Mouse (Mus musculus) heart, embryonic 16.5 days (tissue): ENCODE measurements around the gene Phf21a. TPM values are rescaled to one million over a fixed set of nuclear protein-coding genes. Genes with fewer than 3 reads are reported as not detected.

Source experiments
- ATAC-seq: fragments of 200-750 bp; cut with Nextera tagmentation; replicated peaks from 2 replicates; pipeline ENCODE4 v1.8.0; 2017; ENCODE audit warnings: moderate number of reproducible peaks; ENCODE audit not compliant: insufficient read depth, low FRiP score; ENCODE audit errors: extremely low read depth
- H3K27ac ChIP-seq: fragments of 300-500 bp; sonication (generic); 2 replicates; pipeline ENCODE4 v1.5.1; 2014; ENCODE audit warnings: mild to moderate bottlenecking, low read length, control low read depth, moderate library complexity
- H3K27me3 ChIP-seq: fragments of 300-500 bp; sonication (generic); 2 replicates; pipeline ENCODE4 v1.6.1; 2014; ENCODE audit warnings: low read length, mixed read lengths; ENCODE audit not compliant: control insufficient read depth, insufficient read depth
- H3K36me3 ChIP-seq: fragments of 300-500 bp; sonication (generic); 2 replicates; pipeline ENCODE4 v1.6.1; 2014; ENCODE audit not compliant: control insufficient read depth, insufficient read depth
- H3K4me1 ChIP-seq: fragments of 300-500 bp; sonication (generic); 2 replicates; pipeline ENCODE4 v1.6.1; 2014; ENCODE audit warnings: low read length, mixed read lengths; ENCODE audit not compliant: control insufficient read depth, insufficient read depth
- H3K4me2 ChIP-seq: fragments of 300-500 bp; sonication (generic); 2 replicates; pipeline ENCODE4 v1.6.1; 2014; ENCODE audit warnings: low read depth, mild to moderate bottlenecking, control low read depth, low read length
- H3K4me3 ChIP-seq: fragments of 300-500 bp; sonication (generic); 2 replicates; pipeline ENCODE4 v1.5.1; 2014; ENCODE audit warnings: mild to moderate bottlenecking, control low read depth, low read length
- H3K9ac ChIP-seq: fragments of 300-500 bp; sonication (generic); 2 replicates; pipeline ENCODE4 v1.6.1; 2014; ENCODE audit warnings: low read length, control low read depth
- H3K9me3 ChIP-seq: fragments of 300-500 bp; sonication (generic); replicated peaks from 2 replicates; pipeline ENCODE4 v1.6.1; 2016; ENCODE audit warnings: low read length; ENCODE audit not compliant: control insufficient read depth
- WGBS: fragments of 180-500 bp; shearing (Covaris S2); extraction: QIAGEN DNeasy Blood & Tissue Kit; methylation state at CpG from one replicate; pipeline ENCODE4 v1.1.7; 2014; 5-methylcytosine and 5-hydroxymethylcytosine counted together
- polyA plus RNA-seq: library from polyadenylated mRNA; unstranded; fragments of >200 nt; fragmentation: Nextera tagmentation; extraction: Ambion mirVana; gene quantifications from 2 replicates; pipeline ENCODE4 v1.2.1, GENCODE M21; 2015

Gene Phf21a
- polyA plus RNA-seq, 1 experiment from 2014 or later: 17.1 TPM

GRCm38 (mm10) chr2:92273101-92273801 lies 180.3 kb downstream of the Phf21a start:
- WGBS: 52% methylated on average over 6 of the region's 6 CpGs
- peak overlapping the region; percentile 44 for H3K4me2 ChIP-seq
- H3K27me3 ChIP-seq: no peaks in the 10 kb centered on the region
- H3K4me1 ChIP-seq: peaks cover 13% of the 10 kb centered on the region
- H3K9ac ChIP-seq: peak overlapping the region; percentile 16; the same call in 1 of the 2 replicates
- H3K9me3 ChIP-seq: no peaks in the 10 kb centered on the region
- peak overlapping the region; percentile 7; the same call in 1 of the 2 replicates for H3K4me3 ChIP-seq
- 0 out of 2 replicates have a peak overlapping the region, but pooled peaks have one; percentile 23 for H3K27ac ChIP-seq
- ATAC-seq: no peak
- H3K36me3 ChIP-seq: no peaks in the 10 kb centered on the region; the same call in 1 of the 2 replicates

GRCm38 (mm10) chr2:92273802-92274183 lies 180.9 kb downstream of the Phf21a start:
- H3K4me2 ChIP-seq: peak overlapping the region; percentile 44
- ATAC-seq: no peak
- peak overlapping the region; percentile 16; the same call in 1 of the 2 replicates for H3K9ac ChIP-seq
- H3K4me1 ChIP-seq: peaks cover 13% of the 10 kb centered on the region
- H3K27ac ChIP-seq: 0 out of 2 replicates have a peak overlapping the region, but pooled peaks have one; percentile 23
- H3K36me3 ChIP-seq: no peaks in the 10 kb centered on the region; the same call in 1 of the 2 replicates
- peak overlapping the region; percentile 7; the same call in 1 of the 2 replicates for H3K4me3 ChIP-seq
- 85% methylated on average over 4 of the region's 4 CpGs for WGBS
- H3K9me3 ChIP-seq: no peaks in the 10 kb centered on the region
- H3K27me3 ChIP-seq: no peaks in the 10 kb centered on the region

GRCm38 (mm10) chr2:92277787-92278186 lies 184.9 kb downstream of the Phf21a start:
- Histone ChIP-seq H3K4me1 (peaks cover 10% of the 10 kb centered on the region), H3K27me3 (no peaks in the 10 kb centered on the region), H3K27ac (no peak overlapping the region), H3K9ac (no peak overlapping the region), H3K9me3 (no peaks in the 10 kb centered on the region), H3K4me2 (no peak overlapping the region), H3K4me3 (no peak overlapping the region), H3K36me3 (no peaks in the 10 kb centered on the region)
- WGBS: 60% methylated on average over 3 of the region's 3 CpGs
- ATAC-seq: no peak

DNA sequence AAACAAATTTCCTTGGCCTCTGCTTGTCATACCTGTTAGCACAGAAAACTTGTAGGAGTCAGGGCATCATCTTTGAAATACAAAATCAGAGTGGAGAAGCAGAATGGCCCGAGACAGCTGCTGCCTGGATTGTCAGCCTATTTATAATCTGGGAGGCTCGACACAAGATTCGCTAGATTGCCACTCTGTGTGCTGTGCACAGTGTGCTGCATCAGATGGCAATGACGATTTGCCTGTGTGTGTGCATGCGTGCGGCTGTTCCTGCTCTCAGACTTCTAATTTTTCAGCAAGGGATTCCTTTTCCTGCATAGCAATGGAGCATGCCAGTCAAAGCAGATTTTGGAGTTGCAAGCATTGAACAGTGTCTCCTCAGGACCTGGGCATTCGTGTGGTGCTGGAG lies 185.7 kb downstream of the Phf21a start:
- no peak overlapping the region for H3K4me3 ChIP-seq
- H3K4me1 ChIP-seq: peaks cover 2% of the 10 kb centered on the region
- H3K27me3 ChIP-seq: no peaks in the 10 kb centered on the region
- ATAC-seq: no peak
- H3K9me3 ChIP-seq: no peaks in the 10 kb centered on the region
- WGBS: 76% methylated on average over 7 of the region's 7 CpGs
- H3K27ac ChIP-seq: no peak overlapping the region
- H3K36me3 ChIP-seq: no peaks in the 10 kb centered on the region
- no peak overlapping the region for H3K4me2 ChIP-seq
- H3K9ac ChIP-seq: no peak overlapping the region

- WGBS: 80% methylated on average over 6 of the region's 6 CpGs
- H3K9ac ChIP-seq: no peak overlapping the region
- H3K27ac ChIP-seq: no peak overlapping the region
Measured at GRCm38 (mm10) chr2:92279398-92279797, 186.5 kb downstream of the Phf21a start.

DNA sequence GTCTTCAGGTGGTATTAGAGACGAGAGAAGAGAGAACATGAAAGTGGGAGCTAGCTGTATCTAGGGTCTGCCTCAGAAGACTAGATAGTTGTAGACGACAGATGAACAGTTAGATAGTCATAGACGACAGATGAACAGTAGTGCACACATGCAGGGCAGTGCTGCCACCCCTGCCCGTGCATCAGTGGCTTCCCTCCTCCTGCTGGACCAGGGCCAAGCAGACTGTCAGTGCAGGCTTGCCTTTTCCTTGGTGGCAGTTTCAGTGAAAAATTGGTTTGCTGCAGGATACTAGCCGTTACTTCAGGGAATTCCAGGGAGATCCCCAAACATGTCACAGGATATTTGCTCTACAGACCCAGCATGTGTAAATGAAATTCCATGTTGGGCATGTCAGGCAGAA lies 192.7 kb downstream of the Phf21a start:
- no peak overlapping the region for H3K4me3 ChIP-seq
- no peak for ATAC-seq
- no peaks in the 10 kb centered on the region for H3K27me3 ChIP-seq
- H3K9ac ChIP-seq: no peak overlapping the region
- 50% methylated on average over 5 of the region's 5 CpGs for WGBS
- no peak overlapping the region for H3K27ac ChIP-seq
- no peaks in the 10 kb centered on the region for H3K4me1 ChIP-seq
- H3K4me2 ChIP-seq: no peak overlapping the region
- no peaks in the 10 kb centered on the region for H3K9me3 ChIP-seq
- no peaks in the 10 kb centered on the region for H3K36me3 ChIP-seq

More at GRCm38 (mm10) chr2:92279398-92279797, 186.5 kb downstream of the Phf21a start:
- H3K4me1 ChIP-seq: no peaks in the 10 kb centered on the region
- H3K4me3 ChIP-seq: no peak overlapping the region
- no peaks in the 10 kb centered on the region for H3K9me3 ChIP-seq
- H3K36me3 ChIP-seq: no peaks in the 10 kb centered on the region
- H3K27me3 ChIP-seq: no peaks in the 10 kb centered on the region
- no peak for ATAC-seq
- H3K4me2 ChIP-seq: no peak overlapping the region

DNA sequence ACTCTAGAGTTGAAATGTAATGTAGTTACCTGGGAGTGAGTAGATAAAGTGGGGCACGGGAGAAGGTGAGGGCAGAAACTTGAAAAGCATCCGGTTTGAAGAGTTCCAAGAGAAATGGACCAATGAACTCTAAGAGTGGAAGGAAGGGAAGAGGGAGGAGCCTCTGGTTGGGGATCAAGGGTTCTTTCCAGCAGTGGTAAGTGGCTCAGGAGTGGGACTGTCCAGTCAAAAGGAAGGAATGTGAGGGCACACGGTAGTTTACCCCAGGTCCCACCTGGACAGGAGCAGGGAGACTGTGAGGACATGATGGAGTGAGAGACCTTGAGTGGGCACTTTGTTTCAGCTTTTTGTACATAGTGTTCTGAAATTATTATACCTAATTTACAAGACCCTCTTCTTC lies 196.4 kb downstream of the Phf21a start:
- no peak overlapping the region for H3K9ac ChIP-seq
- no peak for ATAC-seq
- 68% methylated on average over 3 of the region's 3 CpGs for WGBS

GRCm38 (mm10) chr2:92291526-92291925 lies 198.6 kb downstream of the Phf21a start:
- 83% methylated on average over 3 of the region's 3 CpGs for WGBS
- Histone ChIP-seq H3K4me3 (no peak overlapping the region), H3K27me3 (no peaks in the 10 kb centered on the region), H3K4me1 (peaks cover 6% of the 10 kb centered on the region), H3K9ac (no peak overlapping the region), H3K27ac (no peak overlapping the region), H3K4me2 (no peak overlapping the region), H3K9me3 (no peaks in the 10 kb centered on the region), H3K36me3 (no peaks in the 10 kb centered on the region)
- no peak for ATAC-seq

More for the DNA sequence above, 196.4 kb downstream of the Phf21a start:
- H3K36me3 ChIP-seq: no peaks in the 10 kb centered on the region
- H3K27me3 ChIP-seq: no peaks in the 10 kb centered on the region
- H3K4me3 ChIP-seq: no peak overlapping the region
- peaks cover 6% of the 10 kb centered on the region for H3K4me1 ChIP-seq
- no peak overlapping the region for H3K4me2 ChIP-seq
- no peak overlapping the region for H3K27ac ChIP-seq
- no peaks in the 10 kb centered on the region for H3K9me3 ChIP-seq

- no peaks in the 10 kb centered on the region for H3K9me3 ChIP-seq
- no peak overlapping the region for H3K4me2 ChIP-seq
- no peak overlapping the region for H3K27ac ChIP-seq
- H3K36me3 ChIP-seq: no peaks in the 10 kb centered on the region
- H3K27me3 ChIP-seq: no peaks in the 10 kb centered on the region
- 5% methylated on average over 6 of the region's 6 CpGs for WGBS
- no peak for ATAC-seq
- H3K4me3 ChIP-seq: no peak overlapping the region
- H3K4me1 ChIP-seq: peaks cover 12% of the 10 kb centered on the region
- H3K9ac ChIP-seq: no peak overlapping the region
Measured at GRCm38 (mm10) chr2:92296402-92296801, 203.5 kb downstream of the Phf21a start.
